ENCODE assay signal across 8 mouse cellular contexts in genomic region chr4:133240490-133240921, GRCm38 (mm10). TPM values are rescaled to one million over a fixed set of nuclear protein-coding genes. Genes with fewer than 3 reads are reported as not detected.
DNase-seq lines count a peak whose midpoint lies in the region; ATAC-seq and TF ChIP-seq lines count a peak whose summit lies in the region.

Gene Map3k6, plus strand, starts transcription at chr4:133240818.

- peak; percentile 56 for TF ChIP-seq POLR2A in cortical plate, adult 2 months (IDR thresholded peaks at IDR 0.05; ENCODE audit: extremely low read depth, insufficient read depth, low read length)

- no peaks in the 10 kb centered on the region for H3K36me3 ChIP-seq in intestine, postnatal 0 days (ENCODE audit: control insufficient read depth, insufficient read depth)
- H3K36me3 ChIP-seq in neural tube, embryonic 14.5 days (ENCODE audit: control insufficient read depth, insufficient read depth, low read length) = no peaks in the 10 kb centered on the region

- H3K27me3 ChIP-seq in intestine, postnatal 0 days (replicated peaks; ENCODE audit: control insufficient read depth, insufficient read depth, low read length) = peaks cover 3% of the 10 kb centered on the region; the same call in 1 of the 2 replicates
- H3K27me3 ChIP-seq in neural tube, embryonic 14.5 days (ENCODE audit: control insufficient read depth, insufficient read depth, low read length) = peaks cover 27% of the 10 kb centered on the region

- peak; percentile 50 for ATAC-seq in intestine, postnatal 0 days
- no peak for ATAC-seq in neural tube, embryonic 14.5 days (ENCODE audit: low read depth)

- H3K27ac ChIP-seq in left cerebral cortex, adult 2 months = peak within 1 kb of the TSS; percentile 91
- H3K27ac ChIP-seq in cortical plate, adult 2 months (ENCODE audit: insufficient read depth, low read length) = peak within 1 kb of the TSS; percentile 83
- peak within 1 kb of the TSS; percentile 84 for H3K27ac ChIP-seq in intestine, postnatal 0 days (ENCODE audit: low read depth, low read length)
- H3K27ac ChIP-seq in neural tube, embryonic 14.5 days (ENCODE audit: low read depth, low read length) = no peak within 1 kb of the TSS

- H3K4me1 ChIP-seq in cortical plate, adult 2 months (ENCODE audit: control insufficient read depth, insufficient read depth, low read length) = no peaks in the 10 kb centered on the region
- no peaks in the 10 kb centered on the region for H3K4me1 ChIP-seq in intestine, postnatal 0 days (replicated peaks; ENCODE audit: control insufficient read depth, insufficient read depth, low read length)
- no peaks in the 10 kb centered on the region for H3K4me1 ChIP-seq in neural tube, embryonic 14.5 days (ENCODE audit: control insufficient read depth, insufficient read depth, low read length)

- peak within 1 kb of the TSS; percentile 98 for H3K4me2 ChIP-seq in intestine, postnatal 0 days (replicated peaks; ENCODE audit: low read depth)
- H3K4me2 ChIP-seq in neural tube, embryonic 14.5 days (ENCODE audit: low read depth, low read length) = peak within 1 kb of the TSS; percentile 68

- peak within 1 kb of the TSS; percentile 53 for H3K9ac ChIP-seq in intestine, postnatal 0 days (ENCODE audit: low read depth, low read length)
- H3K9ac ChIP-seq in neural tube, embryonic 14.5 days (replicated peaks; ENCODE audit: low read depth, low read length) = peak within 1 kb of the TSS; percentile 54; the same call in 1 of the 2 replicates

- intact Hi-C loops in left cerebral cortex, adult 2 months (cut with DNase I) = no loop called here

- peak in 1 of 2 experiments; percentile 32 for DNase-seq in left cerebral cortex, adult 2 months (ENCODE audit: extremely low spot score in 1 of 2, low spot score in 2 of 2)
- DNase-seq in left cerebral cortex, adult 8-10 months (ENCODE audit: low spot score in 2 of 2) = no peak
- no peak for DNase-seq in gonadal fat pad, adult 2 months (ENCODE audit: low read depth)
- peak; percentile 93 to 96 for DNase-seq in lung, adult 18-20 months
- no peak for DNase-seq in cerebellum, postnatal 36 days

- no peaks in the 10 kb centered on the region for H3K9me3 ChIP-seq in intestine, postnatal 0 days (ENCODE audit: control insufficient read depth)
- H3K9me3 ChIP-seq in neural tube, embryonic 14.5 days (ENCODE audit: control insufficient read depth, low read length) = no peaks in the 10 kb centered on the region

- TF ChIP-seq CTCF in left cerebral cortex, adult 2 months (IDR thresholded peaks at IDR 0.05) = no peak
- no peak for TF ChIP-seq CTCF in cortical plate, adult 2 months (IDR thresholded peaks at IDR 0.05; ENCODE audit: extremely low read depth, insufficient read depth, low read length)
- no peak for TF ChIP-seq CTCF in intestine, postnatal 0 days (IDR thresholded peaks at IDR 0.05; ENCODE audit: low read depth)

- H3K4me3 ChIP-seq in left cerebral cortex, adult 2 months = peak within 1 kb of the TSS; percentile 63
- peak within 1 kb of the TSS; percentile 40 for H3K4me3 ChIP-seq in cortical plate, adult 2 months (ENCODE audit: insufficient read depth, low read length)
- peak within 1 kb of the TSS; percentile 57 for H3K4me3 ChIP-seq in intestine, postnatal 0 days (ENCODE audit: low read depth, low read length)
- H3K4me3 ChIP-seq in neural tube, embryonic 14.5 days (ENCODE audit: low read depth, low read length) = peak within 1 kb of the TSS; percentile 44

- 6% methylated on average over 16 of the region's 16 CpGs for WGBS in intestine, postnatal 0 days
- WGBS in neural tube, embryonic 14.5 days = 5% methylated on average over 16 of the region's 16 CpGs

RNA-seq across cellular contexts. Expression of gene Map3k6, which starts in this region (rescaled TPM):
- total RNA-seq in left cerebral cortex, adult 2 months (2021) = 10 to 100 TPM in 1 of 2 experiments, 1 to 10 TPM in 1; 5.3 to 10.6 TPM
- 1 to 10 TPM; 3.6 to 6.6 (median 5.8) TPM for total RNA-seq in left cerebral cortex, adult 8-10 months (2022)
- 7.8 and 7.9 TPM in 2 replicates for polyA plus RNA-seq in cortical plate, adult 2 months (2012; rRNA removed)
- polyA plus RNA-seq in gonadal fat pad, adult 2 months (2012; rRNA removed) = 53.6 and 57.0 TPM in 2 replicates
- polyA plus RNA-seq in intestine, postnatal 0 days (2015; fragmentation: Nextera tagmentation; extraction: Ambion mirVana) = 1.8 TPM in 2 replicates
- 2.6 and 2.9 TPM in 2 replicates for polyA plus RNA-seq in neural tube, embryonic 14.5 days (2014; fragmentation: Nextera tagmentation; extraction: Ambion mirVana)

Comparison
In these comparisons a context has a peak if more than half of its experiments do, and no peak if none do; other contexts are left out.
1. DNase-seq: peak in lung, adult 18-20 months (2 of 2); none in left cerebral cortex, adult 8-10 months (0 of 2), gonadal fat pad, adult 2 months (single experiment) and cerebellum, postnatal 36 days (0 of 2).
2. Peak in every context shown above with its lines, with median percentiles within 50 percentile points of each other: H3K4me3 ChIP-seq.